Mouse (Mus musculus) thymus, adult 2 months (tissue): ENCODE data around the gene Tbc1d30.

Source experiments
- CTCF ChIP-seq: fragments of 200-500 bp; IDR thresholded peaks from 2 replicates; pipeline ENCODE4 v1.5.1; 2012; ENCODE audit warnings: mild to moderate bottlenecking, control low read depth, low read length, moderate library complexity, borderline replicate concordance; ENCODE audit not compliant: control insufficient read depth, poor library complexity, insufficient read depth; ENCODE audit errors: extremely low read depth
- POLR2A ChIP-seq: fragments of 200-500 bp; IDR thresholded peaks from 2 replicates; pipeline ENCODE4 v1.6.1; 2012; ENCODE audit warnings: mild to moderate bottlenecking, low read length, control low read depth, moderate library complexity; ENCODE audit not compliant: control insufficient read depth, poor library complexity, insufficient read depth; ENCODE audit errors: extremely low read depth

DNA sequence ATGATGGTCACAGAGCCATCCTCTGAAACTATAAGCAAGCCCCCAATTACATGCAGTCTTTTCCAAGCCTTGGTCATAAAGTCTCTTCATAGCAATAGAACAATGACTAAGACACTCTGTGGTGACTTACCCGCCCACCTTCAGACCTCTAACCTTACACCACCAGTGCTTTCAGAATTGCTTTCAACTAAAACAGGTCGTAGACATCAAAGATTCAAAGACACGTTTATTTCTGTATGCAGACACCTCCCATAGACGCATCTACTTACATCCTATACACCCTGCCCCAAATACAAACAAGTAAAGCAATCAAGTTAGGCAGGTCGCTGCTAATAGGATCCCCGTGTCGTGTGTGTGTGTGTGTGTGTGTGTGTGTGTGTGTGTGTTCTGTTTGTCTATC is 50.4 kb downstream of the Tbc1d30 start:
- TF ChIP-seq CTCF (no peak), POLR2A (no peak)
